ENCODE assay signal across 8 mouse cellular contexts in the genomic region with DNA sequence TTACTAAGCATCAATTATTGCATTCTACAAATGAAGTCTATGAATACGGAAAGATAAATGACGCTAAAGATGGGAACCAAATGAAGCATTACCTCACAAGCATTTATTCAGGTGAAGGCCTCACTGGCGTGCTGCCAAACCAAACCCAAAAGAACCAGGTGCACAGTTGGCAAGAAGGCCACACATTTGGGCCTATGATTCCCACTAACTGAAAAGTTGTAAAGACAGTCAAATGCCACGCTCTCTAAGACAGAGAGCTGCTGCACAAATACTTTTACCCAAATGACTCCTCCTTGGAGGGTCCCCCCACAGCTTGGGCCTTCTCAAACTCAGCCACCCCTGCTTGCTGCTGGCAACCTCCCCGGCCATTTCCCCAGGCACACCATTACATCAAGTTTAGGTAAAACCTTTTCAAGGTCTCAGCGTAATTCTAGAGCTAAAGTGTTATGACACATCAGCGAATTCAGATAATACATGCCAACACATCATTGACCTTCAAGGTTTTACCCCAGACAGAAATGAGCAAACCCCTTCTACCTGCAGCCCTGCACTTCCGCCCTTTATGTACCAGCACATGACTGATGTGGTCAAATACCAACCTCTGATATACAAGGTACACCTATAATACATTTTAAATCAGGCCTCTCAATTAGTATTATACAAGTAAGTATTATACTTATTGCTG. TPM values are rescaled to one million over a fixed set of nuclear protein-coding genes. Genes with fewer than 3 reads are reported as not detected.
A peak's percentile ranks its signal among the peaks of the same experiment; 100 is the strongest.
DNase-seq lines count a peak whose midpoint lies in the region; ATAC-seq and TF ChIP-seq lines count a peak whose summit lies in the region.

No protein-coding gene starts in this region.

- peak overlapping the region; percentile 95 for H3K4me2 ChIP-seq in heart, embryonic 13.5 days
- peak overlapping the region; percentile 76 for H3K4me2 ChIP-seq in embryonic facial prominence, embryonic 14.5 days (ENCODE audit: low read depth, low read length)
- H3K4me2 ChIP-seq in kidney, postnatal 0 days (ENCODE audit: low read length): peak overlapping the region; percentile 74
- peak overlapping the region; percentile 88 for H3K4me2 ChIP-seq in neural tube, embryonic 13.5 days

- H3K4me3 ChIP-seq in heart, embryonic 13.5 days: peak overlapping the region; percentile 79
- H3K4me3 ChIP-seq in E14TG2a.4 (replicated peaks; ENCODE audit: low read length): peak overlapping the region; percentile 97
- H3K4me3 ChIP-seq in embryonic facial prominence, embryonic 14.5 days (ENCODE audit: low read depth, low read length): peak overlapping the region; percentile 96
- H3K4me3 ChIP-seq in kidney, postnatal 0 days (replicated peaks; ENCODE audit: low read depth, low read length): peak overlapping the region; percentile 83
- H3K4me3 ChIP-seq in neural tube, embryonic 13.5 days: peak overlapping the region; percentile 84

- peaks cover 58% of the 10 kb centered on the region for H3K4me1 ChIP-seq in heart, embryonic 13.5 days
- peaks cover 53% of the 10 kb centered on the region for H3K4me1 ChIP-seq in E14TG2a.4 (replicated peaks; ENCODE audit: low read depth, low read length)
- H3K4me1 ChIP-seq in embryonic facial prominence, embryonic 14.5 days (ENCODE audit: control insufficient read depth, insufficient read depth, low read length): peaks cover 23% of the 10 kb centered on the region
- peaks cover 10% of the 10 kb centered on the region; the same call in 1 of the 2 replicates for H3K4me1 ChIP-seq in kidney, postnatal 0 days (replicated peaks; ENCODE audit: insufficient read depth, low read length)
- peaks cover 54% of the 10 kb centered on the region for H3K4me1 ChIP-seq in neural tube, embryonic 13.5 days (replicated peaks)

- no peaks in the 10 kb centered on the region for H3K9me3 ChIP-seq in heart, embryonic 13.5 days
- H3K9me3 ChIP-seq in E14TG2a.4 (ENCODE audit: low read length): no peaks in the 10 kb centered on the region
- H3K9me3 ChIP-seq in embryonic facial prominence, embryonic 14.5 days (ENCODE audit: control insufficient read depth, low read length): no peaks in the 10 kb centered on the region
- H3K9me3 ChIP-seq in kidney, postnatal 0 days (replicated peaks; ENCODE audit: low read length): no peaks in the 10 kb centered on the region
- no peaks in the 10 kb centered on the region for H3K9me3 ChIP-seq in neural tube, embryonic 13.5 days

- peak overlapping the region; percentile 97 for H3K9ac ChIP-seq in heart, embryonic 13.5 days
- peak overlapping the region; percentile 97 for H3K9ac ChIP-seq in embryonic facial prominence, embryonic 14.5 days (ENCODE audit: low read depth, low read length)
- peak overlapping the region; percentile 95 for H3K9ac ChIP-seq in kidney, postnatal 0 days (ENCODE audit: low read depth, low read length)
- H3K9ac ChIP-seq in neural tube, embryonic 13.5 days: peak overlapping the region; percentile 93

- peak overlapping the region; percentile 94 for H3K27ac ChIP-seq in heart, embryonic 13.5 days (replicated peaks)
- no peak overlapping the region for H3K27ac ChIP-seq in embryonic facial prominence, embryonic 14.5 days (replicated peaks; ENCODE audit: low read depth, low read length)
- 0 out of 2 replicates have a peak overlapping the region, but pooled peaks have one; percentile 93 for H3K27ac ChIP-seq in kidney, postnatal 0 days
- H3K27ac ChIP-seq in neural tube, embryonic 13.5 days (replicated peaks): no peak overlapping the region

- intact Hi-C loops in heart, postnatal 25 days (cut with DNase I): no loop called here

- no peaks in the 10 kb centered on the region for H3K27me3 ChIP-seq in heart, embryonic 13.5 days (replicated peaks)
- no peaks in the 10 kb centered on the region for H3K27me3 ChIP-seq in E14TG2a.4 (ENCODE audit: insufficient read depth, low read length)
- H3K27me3 ChIP-seq in embryonic facial prominence, embryonic 14.5 days (replicated peaks; ENCODE audit: control insufficient read depth, insufficient read depth, low read length): no peaks in the 10 kb centered on the region
- H3K27me3 ChIP-seq in kidney, postnatal 0 days (ENCODE audit: insufficient read depth, low read length): no peaks in the 10 kb centered on the region
- H3K27me3 ChIP-seq in neural tube, embryonic 13.5 days: no peaks in the 10 kb centered on the region

- WGBS in heart, embryonic 13.5 days: 34% methylated on average over 8 of the region's 8 CpGs
- WGBS in embryonic facial prominence, embryonic 14.5 days: 46% methylated on average over 8 of the region's 8 CpGs
- 37% methylated on average over 8 of the region's 8 CpGs for WGBS in kidney, postnatal 0 days
- 50% methylated on average over 8 of the region's 8 CpGs for WGBS in neural tube, embryonic 13.5 days

- H3K36me3 ChIP-seq in heart, embryonic 13.5 days: peaks cover 53% of the 10 kb centered on the region
- H3K36me3 ChIP-seq in E14TG2a.4 (ENCODE audit: insufficient read depth, low read length): peaks cover 61% of the 10 kb centered on the region
- H3K36me3 ChIP-seq in embryonic facial prominence, embryonic 14.5 days (ENCODE audit: control insufficient read depth, insufficient read depth, low read length): peaks cover 54% of the 10 kb centered on the region
- H3K36me3 ChIP-seq in kidney, postnatal 0 days (ENCODE audit: insufficient read depth, low read length): peaks cover 34% of the 10 kb centered on the region
- H3K36me3 ChIP-seq in neural tube, embryonic 13.5 days: peaks cover 45% of the 10 kb centered on the region

- no peak for ATAC-seq in heart, embryonic 13.5 days (ENCODE audit: extremely low read depth, insufficient number of reproducible peaks, low FRiP score, low TSS enrichment)
- ATAC-seq in embryonic facial prominence, embryonic 14.5 days (ENCODE audit: low read depth): no peak
- no peak for ATAC-seq in kidney, postnatal 0 days (replicated peaks; ENCODE audit: low FRiP score, low read depth)
- no peak for ATAC-seq in neural tube, embryonic 13.5 days (ENCODE audit: low read depth)
- no peak for ATAC-seq in granulocyte monocyte progenitor cell, adult 5-6 weeks (replicated peaks; ENCODE audit: poor library complexity, severe bottlenecking)

- TF ChIP-seq CTCF in E14TG2a.4 (conservative IDR thresholded peaks at IDR 0.05; ENCODE audit: low read length): no peak
- no peak for TF ChIP-seq CTCF in kidney, postnatal 0 days (IDR thresholded peaks at IDR 0.05; ENCODE audit: low read depth)

- no peak for DNase-seq in heart, postnatal 25 days (ENCODE audit: low spot score)
- no peak for DNase-seq in embryonic facial prominence, embryonic 14.5 days (ENCODE audit: low spot score)
- DNase-seq in kidney, postnatal 0 days (ENCODE audit: low spot score): no peak
- no peak for DNase-seq in thymus, postnatal 4 days

RNA-seq across cellular contexts. Expression of a gene that starts 1.5 kb away (rescaled TPM):
- 50.3 and 55.1 TPM in 2 replicates for polyA plus RNA-seq in heart, embryonic 13.5 days (2015; fragmentation: Nextera tagmentation; extraction: Ambion mirVana)
- total RNA-seq in heart, postnatal 25 days (2021): 10 to 100 TPM; 89.2 to 99.7 TPM
- polyA plus RNA-seq in embryonic facial prominence, embryonic 14.5 days (2014; fragmentation: Nextera tagmentation; extraction: Ambion mirVana): 54.0 and 56.2 TPM in 2 replicates
- 54.6 and 55.0 TPM in 2 replicates for polyA plus RNA-seq in kidney, postnatal 0 days (2015; fragmentation: Nextera tagmentation; extraction: Ambion mirVana)
- polyA plus RNA-seq in neural tube, embryonic 13.5 days (2015; fragmentation: Nextera tagmentation; extraction: Ambion mirVana): 46.9 and 51.2 TPM in 2 replicates
- 97.2 and 123 TPM in 2 replicates for total RNA-seq in granulocyte monocyte progenitor cell, adult 5-6 weeks (2014; fragmentation: Nextera tagmentation)
- total RNA-seq in granulocyte monocyte progenitor cell, adult 5-6 weeks (2017): 118 and 137 TPM in 2 replicates

RNA-seq across cellular contexts. Expression of a gene that starts 5.4 kb away (rescaled TPM):
- polyA plus RNA-seq in heart, embryonic 13.5 days (2015; fragmentation: Nextera tagmentation; extraction: Ambion mirVana): 0.10 and 0.12 TPM in 2 replicates
- total RNA-seq in heart, postnatal 25 days (2021): under 1 TPM; 0.08 TPM
- 0.06 TPM in 1 of 2 replicates, not detected in the other for polyA plus RNA-seq in embryonic facial prominence, embryonic 14.5 days (2014; fragmentation: Nextera tagmentation; extraction: Ambion mirVana)
- polyA plus RNA-seq in kidney, postnatal 0 days (2015; fragmentation: Nextera tagmentation; extraction: Ambion mirVana): 0.08 and 0.09 TPM in 2 replicates
- polyA plus RNA-seq in neural tube, embryonic 13.5 days (2015; fragmentation: Nextera tagmentation; extraction: Ambion mirVana): 0.06 TPM in 1 of 2 replicates, not detected in the other
- total RNA-seq in granulocyte monocyte progenitor cell, adult 5-6 weeks (2014; fragmentation: Nextera tagmentation): not detected in 2 replicates
- not detected in 2 replicates for total RNA-seq in granulocyte monocyte progenitor cell, adult 5-6 weeks (2017)

RNA-seq across cellular contexts. Expression of a gene that starts 33.1 kb away (rescaled TPM):
- polyA plus RNA-seq in heart, embryonic 13.5 days (2015; fragmentation: Nextera tagmentation; extraction: Ambion mirVana): 179 and 194 TPM in 2 replicates
- total RNA-seq in heart, postnatal 25 days (2021): 1,000 to 10,000 TPM; 1,031 to 1,101 TPM
- polyA plus RNA-seq in embryonic facial prominence, embryonic 14.5 days (2014; fragmentation: Nextera tagmentation; extraction: Ambion mirVana): 79.4 and 81.1 TPM in 2 replicates
- polyA plus RNA-seq in kidney, postnatal 0 days (2015; fragmentation: Nextera tagmentation; extraction: Ambion mirVana): 280 and 299 TPM in 2 replicates
- 63.4 and 68.7 TPM in 2 replicates for polyA plus RNA-seq in neural tube, embryonic 13.5 days (2015; fragmentation: Nextera tagmentation; extraction: Ambion mirVana)
- 73.9 and 78.5 TPM in 2 replicates for total RNA-seq in granulocyte monocyte progenitor cell, adult 5-6 weeks (2014; fragmentation: Nextera tagmentation)
- total RNA-seq in granulocyte monocyte progenitor cell, adult 5-6 weeks (2017): 185 and 291 TPM in 2 replicates

Comparison
In these comparisons a context has a peak if more than half of its experiments do, and no peak if none do; other contexts are left out.
1. H3K27ac ChIP-seq: peak in heart, embryonic 13.5 days (single experiment) and kidney, postnatal 0 days (single experiment); none in embryonic facial prominence, embryonic 14.5 days (single experiment) and neural tube, embryonic 13.5 days (single experiment).
2. Peak in every context shown above with its lines, with median percentiles within 50 percentile points of each other: H3K4me2 ChIP-seq, H3K4me3 ChIP-seq and H3K9ac ChIP-seq.